Mouse (Mus musculus) gonadal fat pad, adult 2 months (tissue): ENCODE measurements around the gene Olfr1259. TPM values are rescaled to one million over a fixed set of nuclear protein-coding genes. Genes with fewer than 3 reads are reported as not detected.
"Not testable (repeated sequence)": the region's sequence is repeated elsewhere in the genome, so short reads cannot be mapped to it uniquely, and the experiment has no call there.

Source experiments
- DNase-seq: peaks from one replicate; pipeline ENCODE4 v3.0.0-alpha.2; 2012; ENCODE audit warnings: low read depth
- polyA plus RNA-seq: library from polyadenylated mRNA; depleted of rRNA; stranded (reverse); fragments of >200 nt; gene quantifications from 2 replicates; pipeline ENCODE4 v1.2.3, GENCODE M21; 2012; rRNA removed

The Olfr1259 gene
- not detected in 2 replicates for polyA plus RNA-seq

- no peak for DNase-seq
Observed at GRCm38 (mm10) chr2:89948564-89948963, at the start of gene Olfr1259. Olfr1259 (minus strand) TSS chr2:89948664.

- no peak for DNase-seq
Observed at GRCm38 (mm10) chr2:89990921-89991320, 42.5 kb upstream of the Olfr1259 start, which contains the start of gene Olfr1261. Olfr1261 (plus strand) TSS chr2:89991221.

- no peak for DNase-seq
Observed at GRCm38 (mm10) chr2:89977709-89978108, 29.2 kb upstream of the Olfr1259 start.

- DNase-seq: no peak
Observed at GRCm38 (mm10) chr2:89974184-89974583, 25.7 kb upstream of the Olfr1259 start, which contains the start of gene Olfr1260. Olfr1260 (plus strand) TSS chr2:89974340.

- no peak for DNase-seq
Observed at GRCm38 (mm10) chr2:89927009-89927408, 21.5 kb downstream of the Olfr1259 start, which contains the start of gene Olfr1258. Olfr1258 (plus strand) TSS chr2:89927309.

GRCm38 (mm10) chr2:89912616-89913015 lies 35.8 kb downstream of the Olfr1259 start:
- DNase-seq: not testable (repeated sequence)

Other genes starting within 250 kb of the Olfr1259 start
- gene Olfr1252, start 223.7 kb downstream of the Olfr1259 start, polyA plus RNA-seq: not detected in 2 replicates
- gene Olfr1253, start 191.6 kb downstream of the Olfr1259 start, polyA plus RNA-seq: not detected in 2 replicates
- gene Olfr1254, start 155.0 kb downstream of the Olfr1259 start, polyA plus RNA-seq: not detected in 2 replicates
- not detected in 2 replicates for gene Olfr1255, start 136.6 kb downstream of the Olfr1259 start, polyA plus RNA-seq
- not detected in 2 replicates for gene Olfr1256, start 107.1 kb downstream of the Olfr1259 start, polyA plus RNA-seq
- gene Olfr48, start 100.5 kb downstream of the Olfr1259 start, polyA plus RNA-seq: not detected in 2 replicates
- not detected in 2 replicates for gene Olfr1257, start 70.2 kb downstream of the Olfr1259 start, polyA plus RNA-seq
- not detected in 2 replicates for gene Olfr1258, start 21.4 kb downstream of the Olfr1259 start, polyA plus RNA-seq
- not detected in 2 replicates for gene Olfr1260, start 25.7 kb upstream of the Olfr1259 start, polyA plus RNA-seq
- not detected in 2 replicates for gene Olfr1261, start 42.6 kb upstream of the Olfr1259 start, polyA plus RNA-seq
- gene Olfr1262, start 51.5 kb upstream of the Olfr1259 start, polyA plus RNA-seq: not detected in 2 replicates
- gene Olfr1263, start 63.5 kb upstream of the Olfr1259 start, polyA plus RNA-seq: not detected in 2 replicates
- gene Olfr1264, start 76.9 kb upstream of the Olfr1259 start, polyA plus RNA-seq: not detected in 2 replicates
- gene Olfr1265, start 86.7 kb upstream of the Olfr1259 start, polyA plus RNA-seq: not detected in 2 replicates
- not detected in 2 replicates for gene Olfr140, start 114.9 kb upstream of the Olfr1259 start, polyA plus RNA-seq
- gene Olfr1269, start 172.7 kb upstream of the Olfr1259 start, polyA plus RNA-seq: not detected in 2 replicates
- gene Olfr32, start 193.6 kb upstream of the Olfr1259 start, polyA plus RNA-seq: not detected in 2 replicates
- gene Olfr1270, start 204.4 kb upstream of the Olfr1259 start, polyA plus RNA-seq: not detected in 2 replicates